Mouse (Mus musculus): ENCODE data around the gene Phf2. TPM values are rescaled to one million over a fixed set of nuclear protein-coding genes. Genes with fewer than 3 reads are reported as not detected.
A peak's percentile ranks its signal among the peaks of the same experiment; 100 is the strongest.

Phf2 gene
- total RNA-seq, 2 experiments from 2014 or later: 9.9 to 24.8 TPM

DNA sequence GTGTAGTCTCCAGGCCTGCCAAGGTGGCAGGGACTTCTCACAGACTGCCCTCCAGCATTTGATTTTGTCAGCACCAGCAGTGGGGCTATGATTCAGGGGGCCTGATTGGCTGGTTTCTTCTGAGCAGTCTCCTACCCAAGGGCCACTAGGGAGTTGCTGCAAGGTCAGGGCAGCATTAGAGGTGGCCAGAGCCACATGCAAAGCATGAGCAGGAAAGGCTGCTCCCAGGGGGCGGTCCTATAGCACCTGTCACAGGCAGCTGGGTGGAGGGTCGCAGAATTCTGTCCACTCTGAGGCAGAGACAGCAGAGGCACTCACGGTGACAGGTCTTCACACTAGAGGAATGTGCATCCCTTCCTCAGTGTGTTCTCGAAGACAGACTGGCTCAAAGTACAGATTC lies 12.1 kb downstream of the Phf2 start:
- ATAC-seq (ENCODE audit: poor library complexity, severe bottlenecking): no peak

DNA sequence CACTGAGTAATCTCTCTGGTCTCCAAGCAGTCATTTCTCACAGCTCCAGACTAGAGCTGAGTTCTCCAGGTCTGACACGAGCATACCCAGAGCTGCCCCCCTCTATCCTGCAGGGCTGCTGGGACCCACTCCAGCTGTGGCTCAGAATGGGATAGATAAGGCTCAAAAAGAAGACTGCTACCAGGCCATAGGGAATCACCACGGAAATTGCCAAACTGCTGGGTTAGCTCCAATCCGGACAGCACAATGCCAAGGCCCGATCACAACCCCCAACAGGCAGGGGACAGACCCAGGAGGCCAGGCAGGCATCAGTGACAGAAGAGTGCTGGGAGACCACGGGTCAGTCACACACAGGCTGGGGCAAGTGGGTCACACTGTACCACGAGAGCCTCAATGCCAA lies 12.9 kb downstream of the Phf2 start:
- no peak for ATAC-seq (ENCODE audit: poor library complexity, severe bottlenecking)

DNA sequence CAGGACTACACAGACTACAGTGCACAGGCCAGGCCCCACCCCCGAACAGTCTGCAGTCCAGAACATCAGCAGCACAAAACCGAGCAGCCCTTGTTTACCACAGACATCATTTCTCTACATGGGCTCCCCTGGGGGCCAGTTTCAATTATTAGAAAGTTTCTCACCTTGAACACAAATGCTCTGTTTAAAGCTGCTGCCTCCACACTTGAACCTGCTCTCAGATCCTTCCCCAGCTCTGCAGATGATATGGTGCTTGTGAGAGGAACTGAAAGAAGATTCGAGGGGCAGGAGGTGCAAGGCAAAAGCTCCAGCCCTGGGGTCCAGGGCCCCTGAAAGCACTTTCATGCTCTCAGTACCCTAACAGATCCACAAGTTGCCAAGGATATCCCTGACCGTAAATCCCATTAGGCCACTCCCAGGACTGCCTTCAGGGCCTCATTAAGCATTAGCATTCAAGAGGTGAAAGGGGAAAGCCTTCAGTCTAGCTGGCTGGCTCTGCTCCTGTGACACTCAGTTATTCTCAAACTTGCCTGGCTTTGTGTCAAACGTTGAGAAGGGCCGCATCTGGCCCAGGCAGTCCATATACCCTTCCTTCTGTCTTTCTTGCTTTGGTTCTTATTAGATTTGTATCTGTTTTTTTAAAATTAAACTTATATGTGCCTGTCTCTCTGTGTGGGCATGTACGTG lies 13.5 kb downstream of the Phf2 start:
- no peak for ATAC-seq (ENCODE audit: poor library complexity, severe bottlenecking)

DNA sequence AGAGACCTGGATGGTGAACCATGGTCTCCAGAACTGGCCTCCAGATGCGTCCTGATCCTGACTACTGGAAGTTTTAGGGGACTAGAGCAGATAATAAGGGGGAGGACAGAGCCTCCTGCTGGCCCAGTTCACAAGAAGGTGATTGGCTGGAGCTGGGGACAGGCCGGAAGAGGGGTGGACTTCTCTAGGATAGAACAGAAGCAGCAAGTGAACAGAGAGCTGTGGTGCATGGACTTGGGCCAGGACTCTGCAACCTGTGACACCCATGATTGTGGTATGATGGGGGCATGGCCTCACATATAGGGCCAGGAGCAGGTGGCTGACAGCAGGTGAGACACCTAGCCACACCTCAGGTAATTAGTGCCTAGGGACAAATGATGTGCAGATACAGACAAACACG lies 17.0 kb downstream of the Phf2 start:
- ATAC-seq (ENCODE audit: poor library complexity, severe bottlenecking): no peak

DNA sequence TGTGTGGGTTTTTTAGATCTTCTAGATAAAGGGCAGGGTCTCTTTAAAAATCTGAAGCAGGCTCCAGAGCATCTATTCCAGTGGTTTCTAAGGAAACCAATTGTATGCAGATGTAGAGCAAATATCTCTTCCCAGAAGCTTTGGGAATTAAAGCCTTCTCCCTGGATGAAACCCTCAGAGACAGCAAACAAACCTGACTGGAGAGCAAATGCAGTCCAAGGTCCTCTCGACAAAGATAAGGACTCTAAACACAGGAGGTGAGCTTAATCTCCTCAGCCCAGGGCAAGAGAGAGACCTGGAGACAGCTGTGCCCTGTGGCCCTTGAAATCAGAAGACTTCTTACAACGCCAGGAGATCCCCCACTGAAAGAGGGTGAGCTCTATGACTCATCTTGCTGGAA lies 17.4 kb downstream of the Phf2 start:
- ATAC-seq (ENCODE audit: poor library complexity, severe bottlenecking): no peak

DNA sequence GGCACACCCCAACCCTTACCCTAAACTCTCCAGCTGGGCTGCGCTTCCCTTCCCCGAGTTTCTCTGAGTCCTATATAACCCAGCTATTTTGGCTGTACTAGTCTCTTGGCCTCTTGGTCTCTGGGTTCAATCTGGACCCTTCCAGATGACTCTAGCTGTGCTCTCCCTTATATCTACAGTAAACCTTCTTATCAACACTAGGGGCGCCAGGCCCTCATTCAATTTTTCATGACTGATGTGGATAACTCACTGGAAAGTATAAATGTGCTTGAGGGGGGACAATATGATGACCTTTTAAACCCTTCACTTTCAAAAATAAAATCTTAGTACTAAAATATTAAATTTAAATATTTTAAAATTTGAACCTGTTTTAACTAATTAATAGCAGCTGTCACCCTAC lies 18.1 kb downstream of the Phf2 start:
- ATAC-seq (ENCODE audit: poor library complexity, severe bottlenecking): 0 out of 2 replicates have a peak, but pooled peaks have one; percentile 24

DNA sequence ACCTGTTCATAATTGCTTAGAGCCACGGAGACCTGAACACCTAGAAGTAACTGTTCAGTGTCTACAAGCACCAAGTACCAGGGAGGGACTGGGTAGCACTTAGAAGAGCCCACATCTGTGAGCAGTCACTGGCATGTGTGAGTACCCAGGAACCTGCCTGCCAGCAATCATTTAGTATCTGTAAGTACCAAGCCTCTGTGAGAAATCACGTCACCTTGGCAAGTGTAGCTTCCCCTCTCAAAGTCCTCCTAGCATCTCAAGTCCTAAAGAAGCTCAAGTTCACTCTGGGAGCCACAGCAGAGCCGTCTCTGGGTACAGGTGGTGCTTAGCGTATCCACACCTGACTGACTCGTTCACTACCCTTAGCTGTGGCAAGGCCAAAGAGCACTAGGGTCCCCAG lies 19.2 kb downstream of the Phf2 start:
- ATAC-seq (ENCODE audit: poor library complexity, severe bottlenecking): no peak

DNA sequence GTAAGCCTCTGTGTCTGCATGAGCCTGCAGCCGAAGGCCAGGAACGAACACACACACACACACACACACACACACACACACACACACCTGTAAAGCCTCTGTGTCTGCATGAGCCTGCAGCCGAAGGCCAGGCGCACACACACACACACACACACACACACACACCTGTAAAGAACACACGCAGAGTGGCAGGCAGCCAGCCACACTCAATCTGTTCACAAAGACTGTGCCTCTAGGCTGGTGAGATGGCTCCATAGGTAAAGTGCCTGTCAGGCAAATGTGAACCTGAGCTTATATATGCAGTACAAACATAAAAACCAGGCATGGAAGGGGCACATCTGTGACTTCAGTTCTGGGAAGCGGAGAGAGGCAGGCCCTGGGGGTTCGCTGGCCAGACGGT lies 20.1 kb downstream of the Phf2 start:
- ATAC-seq (ENCODE audit: poor library complexity, severe bottlenecking): no peak

DNA sequence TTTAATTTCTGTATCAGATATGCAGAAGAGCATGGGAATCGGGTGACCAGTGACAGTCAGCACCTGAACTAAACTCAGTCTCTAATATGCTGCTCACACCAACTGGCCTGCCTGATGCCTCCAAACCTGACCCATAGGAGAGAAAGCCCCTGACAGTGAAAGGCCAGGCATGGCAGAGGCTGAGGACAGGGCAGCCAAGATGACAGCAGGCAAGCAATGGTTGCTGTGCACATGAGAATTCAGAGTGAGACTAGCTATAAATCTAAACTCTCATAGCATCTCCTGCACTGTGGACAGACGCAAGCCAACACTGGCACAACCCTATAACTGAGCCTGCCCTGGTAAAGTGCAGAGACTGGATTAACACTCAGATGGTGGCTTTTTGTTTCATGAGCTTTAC lies 20.6 kb downstream of the Phf2 start:
- ATAC-seq (ENCODE audit: poor library complexity, severe bottlenecking): no peak

DNA sequence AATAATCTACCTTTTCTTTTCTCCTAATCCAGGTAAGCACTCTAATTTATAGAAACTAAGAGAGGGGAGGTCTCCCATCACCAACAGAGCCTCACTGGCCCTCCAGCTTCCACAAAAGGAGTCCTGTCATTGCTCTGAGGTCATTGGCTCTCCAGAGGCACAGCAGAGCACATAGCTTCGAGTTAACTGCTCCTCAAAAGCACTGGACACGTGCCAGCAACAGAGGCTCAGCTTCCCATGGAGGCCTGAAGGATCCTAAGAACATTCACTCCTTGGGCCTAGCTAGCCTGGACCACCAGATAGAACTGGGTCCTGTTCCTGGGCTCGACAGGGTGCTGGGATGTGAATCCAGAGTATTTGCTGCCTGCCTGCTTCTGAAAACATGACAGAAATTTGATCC lies 21.8 kb downstream of the Phf2 start:
- ATAC-seq (ENCODE audit: poor library complexity, severe bottlenecking): no peak

DNA sequence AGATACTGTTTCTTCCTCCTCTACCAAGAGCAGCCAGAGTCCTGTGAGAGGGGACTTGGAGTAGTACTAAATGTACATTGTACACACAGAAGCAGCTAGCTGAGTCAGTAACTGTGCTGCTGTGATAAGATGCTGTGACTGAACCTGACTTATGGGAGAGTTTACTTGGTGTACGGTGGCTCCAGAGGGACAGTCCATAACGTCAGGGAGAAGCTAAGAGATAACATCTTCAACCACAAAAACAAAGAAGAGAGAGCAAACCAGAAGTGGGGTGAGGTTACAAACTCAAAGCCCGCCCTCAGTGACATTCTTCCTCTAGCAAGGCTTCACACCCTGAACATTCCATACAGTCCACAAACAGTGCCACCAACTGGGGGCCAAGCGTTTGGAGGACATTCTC lies 25.6 kb downstream of the Phf2 start:
- ATAC-seq (ENCODE audit: poor library complexity, severe bottlenecking): no peak

DNA sequence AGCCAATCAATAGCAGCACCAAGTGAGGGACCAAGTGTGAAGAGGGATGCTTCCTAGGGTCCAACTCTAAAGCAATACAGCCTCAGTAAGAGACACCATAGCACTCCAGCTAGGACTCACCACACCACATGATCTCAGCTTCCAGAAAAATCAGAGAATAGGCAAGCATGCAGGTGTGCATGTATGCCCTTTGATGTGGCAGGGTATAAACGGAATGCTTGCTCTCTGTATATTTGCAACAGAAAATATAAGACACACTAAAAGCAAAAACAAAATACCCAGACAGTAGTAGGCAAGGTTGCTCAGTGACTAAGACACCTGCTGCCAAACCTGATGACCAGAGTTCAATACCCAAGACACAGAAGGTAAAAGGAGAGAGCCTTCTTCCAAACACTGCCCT lies 27.4 kb downstream of the Phf2 start:
- ATAC-seq (ENCODE audit: poor library complexity, severe bottlenecking): no peak

DNA sequence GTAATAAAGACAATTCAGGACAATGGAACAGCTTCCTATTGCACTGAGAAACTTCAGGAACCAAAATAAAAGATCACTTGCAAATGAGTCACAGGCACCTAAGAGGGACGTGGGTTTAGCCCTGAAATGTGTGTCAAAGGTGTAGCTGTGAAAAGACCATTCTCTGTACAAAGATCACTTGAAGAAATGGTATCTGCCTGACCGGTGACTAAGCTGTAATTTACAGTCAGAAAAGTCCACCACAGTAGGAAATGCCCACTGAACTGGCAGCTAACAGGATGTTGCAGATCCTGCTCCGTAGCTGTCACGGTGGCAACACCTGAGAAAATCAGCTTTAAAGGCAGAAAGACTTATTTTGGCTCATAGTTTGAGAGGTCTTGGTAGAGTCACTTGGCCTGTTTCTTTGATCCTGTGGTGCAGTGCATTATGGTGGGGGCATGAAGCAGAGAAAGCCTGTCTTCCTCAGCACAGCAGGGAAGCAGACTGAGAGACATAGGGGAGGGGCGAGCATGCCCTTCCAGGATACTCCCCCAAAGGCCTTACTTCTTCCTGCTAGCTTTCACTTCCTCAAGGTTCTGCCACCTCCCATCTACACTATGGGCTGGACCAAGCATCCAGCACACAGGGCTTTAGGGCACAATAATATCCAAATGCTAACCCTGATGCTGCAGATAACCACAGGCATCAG lies 28.9 kb downstream of the Phf2 start:
- peak; percentile 89 for ATAC-seq (ENCODE audit: poor library complexity, severe bottlenecking)

DNA sequence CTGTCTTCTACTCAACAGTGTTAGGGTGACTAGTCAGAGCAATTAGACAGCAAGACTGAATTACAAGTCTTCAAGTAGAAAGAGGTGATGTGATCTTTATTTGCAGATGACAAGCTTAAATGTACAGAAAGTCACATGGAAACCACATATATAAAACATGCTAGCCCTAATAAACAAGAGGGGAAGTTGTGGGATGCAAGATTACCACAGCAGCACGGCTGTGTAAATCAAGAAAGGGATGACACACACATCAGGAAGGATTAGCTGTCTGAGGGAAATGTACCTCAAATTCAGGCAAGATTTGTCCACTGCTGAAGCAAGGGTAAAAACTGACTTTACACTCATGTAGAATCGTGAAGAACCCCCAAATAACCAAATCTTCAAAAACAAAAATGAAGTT lies 32.6 kb downstream of the Phf2 start:
- ATAC-seq (ENCODE audit: poor library complexity, severe bottlenecking): peak; percentile 57

DNA sequence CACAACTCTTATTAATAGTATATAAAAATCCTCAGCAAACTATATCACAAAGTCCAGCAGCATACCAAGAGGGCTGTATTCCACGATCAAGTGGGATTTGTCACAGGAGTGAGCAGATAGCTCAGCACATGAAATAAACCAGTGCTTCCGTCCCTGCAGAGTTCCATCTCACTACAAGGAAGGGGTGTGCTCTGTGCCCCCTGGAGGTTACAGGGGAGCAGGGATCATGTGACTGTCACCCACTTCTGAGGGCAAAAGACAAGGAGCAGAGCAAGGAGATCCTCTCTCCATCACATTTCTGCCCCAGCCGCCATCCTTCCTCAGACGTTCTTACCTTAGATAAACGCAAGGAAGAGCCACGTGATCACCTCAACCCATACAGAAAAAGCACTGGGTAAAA lies 33.4 kb downstream of the Phf2 start:
- no peak for ATAC-seq (ENCODE audit: poor library complexity, severe bottlenecking)

DNA sequence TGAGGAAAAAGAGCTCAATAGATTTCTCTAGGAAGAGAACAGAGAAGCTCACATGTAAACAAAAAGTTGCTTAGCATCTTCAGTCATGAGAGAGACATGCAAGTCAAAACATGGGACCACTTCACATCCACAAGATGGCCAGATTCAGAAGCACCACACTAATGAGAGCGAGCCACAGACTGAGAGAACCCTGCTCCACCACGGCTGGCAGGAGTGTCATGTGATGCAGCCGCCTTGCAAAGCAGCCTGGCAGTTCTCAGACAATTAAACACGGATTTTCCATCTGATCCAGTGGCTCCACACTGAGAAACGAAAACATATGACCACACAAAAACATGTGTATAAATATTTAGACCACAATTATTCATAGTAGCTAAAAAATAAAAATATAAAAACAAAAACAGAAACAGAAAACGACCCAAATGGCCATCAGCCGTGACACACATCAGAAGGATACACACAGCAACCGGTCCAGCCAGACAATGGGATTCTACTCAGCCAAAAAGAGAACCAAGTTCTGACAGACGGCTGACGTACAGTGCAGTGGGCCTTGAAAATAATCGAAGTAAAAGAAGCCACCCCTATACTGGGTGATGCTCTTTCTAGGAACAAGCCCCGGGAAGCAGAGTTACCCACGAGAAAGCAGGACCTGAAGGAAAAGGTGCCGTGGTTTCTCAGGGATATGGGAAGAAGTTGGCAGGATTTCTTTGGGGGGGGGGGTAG lies 40.2 kb downstream of the Phf2 start:
- ATAC-seq (ENCODE audit: poor library complexity, severe bottlenecking): no peak

DNA sequence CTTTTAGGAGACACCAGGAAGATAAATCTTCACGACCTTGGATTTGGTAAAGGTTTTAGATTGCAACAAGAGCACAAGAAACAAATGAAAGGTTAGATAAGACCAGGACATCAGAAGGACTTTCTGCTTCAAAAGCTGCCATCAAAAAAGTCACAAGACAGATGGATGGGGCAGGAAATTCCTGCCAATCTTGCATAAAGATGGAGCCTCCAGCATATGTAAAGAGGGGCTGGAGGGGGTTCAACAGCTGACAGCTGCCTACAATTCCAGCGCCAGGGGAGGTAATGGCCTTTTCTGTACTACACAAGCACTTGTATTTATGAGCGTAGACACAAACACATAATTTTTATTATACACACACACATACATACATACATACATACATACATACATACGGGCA lies 41.1 kb downstream of the Phf2 start:
- ATAC-seq (ENCODE audit: poor library complexity, severe bottlenecking): no peak

DNA sequence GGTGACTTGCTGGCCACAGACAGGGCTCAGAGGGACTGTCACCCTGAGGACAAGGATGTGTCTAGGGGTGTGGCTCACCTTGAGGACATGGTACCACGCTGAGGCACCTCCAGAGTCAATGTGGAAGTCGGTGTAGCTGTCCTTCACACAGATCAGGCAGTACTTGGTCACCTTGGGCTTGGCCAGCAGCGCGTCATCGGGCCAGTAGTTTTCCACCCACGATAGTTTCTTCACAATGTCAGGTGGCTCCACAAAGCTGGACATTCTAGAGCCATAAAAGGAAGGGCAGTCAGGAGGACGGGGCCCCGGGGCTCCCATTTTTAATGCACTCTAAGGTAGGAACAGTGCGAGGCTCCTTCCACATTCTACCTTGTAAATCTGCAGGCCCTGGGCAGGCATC lies 48.0 kb downstream of the Phf2 start:
- ATAC-seq (ENCODE audit: poor library complexity, severe bottlenecking): no peak

DNA sequence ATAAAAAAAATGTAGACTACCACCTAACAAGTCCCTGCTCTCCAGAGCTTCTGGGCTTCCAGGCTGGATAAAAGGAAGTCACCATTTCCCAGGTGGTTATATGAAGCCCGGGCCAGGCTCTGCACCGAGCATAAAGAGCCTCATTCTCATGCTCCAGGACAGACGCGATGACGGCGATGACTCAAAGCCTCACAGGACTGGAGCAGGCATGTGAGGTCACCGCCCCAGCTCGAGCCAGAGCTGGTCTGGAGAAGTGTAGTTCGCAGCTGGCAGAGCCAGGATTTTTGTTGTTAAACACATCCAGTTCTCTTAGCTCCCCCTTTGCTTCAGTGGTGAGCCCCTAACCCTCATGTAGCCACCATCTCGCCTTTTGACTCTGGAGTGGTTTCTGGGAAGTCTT lies 48.6 kb downstream of the Phf2 start:
- ATAC-seq (ENCODE audit: poor library complexity, severe bottlenecking): no peak

DNA sequence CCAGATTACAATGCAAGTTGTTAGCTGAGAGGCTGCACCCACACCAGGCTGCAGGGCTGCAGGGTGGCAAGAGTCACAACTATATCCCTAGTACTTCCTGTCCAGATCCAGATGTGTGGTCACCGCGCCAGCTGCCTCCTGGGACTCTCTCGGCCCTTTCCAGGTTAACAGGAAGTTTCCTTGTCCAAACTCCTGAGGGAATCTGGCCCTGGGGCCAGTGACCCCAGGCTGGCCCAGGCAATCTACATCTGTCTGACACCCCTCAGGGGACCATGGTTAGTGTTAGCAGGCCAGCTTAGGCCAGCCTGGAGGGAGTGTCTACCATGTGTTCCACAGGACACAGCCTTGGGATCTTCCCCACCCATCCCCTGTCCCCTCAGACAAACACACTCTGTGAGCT lies 51.8 kb downstream of the Phf2 start:
- ATAC-seq (ENCODE audit: poor library complexity, severe bottlenecking): no peak

DNA sequence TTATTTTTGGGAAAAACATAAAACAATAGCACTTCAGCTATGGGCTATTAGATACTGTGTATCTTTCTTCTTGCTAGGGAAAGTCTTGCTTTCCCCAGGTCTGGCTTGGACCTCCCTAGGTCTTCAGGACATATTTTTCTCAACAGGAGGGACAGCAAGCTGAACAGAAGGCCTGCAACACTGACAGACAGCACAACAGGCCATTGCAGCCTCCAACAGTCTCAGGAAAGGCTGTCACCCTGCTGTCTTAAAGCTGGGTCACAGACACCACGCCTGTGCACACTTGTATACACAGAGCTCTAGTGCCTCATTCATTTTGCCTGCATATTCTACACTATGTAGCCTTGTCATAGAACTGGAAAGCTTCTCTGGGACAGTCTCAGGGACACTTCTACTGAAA lies 56.5 kb downstream of the Phf2 start:
- ATAC-seq (ENCODE audit: poor library complexity, severe bottlenecking): no peak

DNA sequence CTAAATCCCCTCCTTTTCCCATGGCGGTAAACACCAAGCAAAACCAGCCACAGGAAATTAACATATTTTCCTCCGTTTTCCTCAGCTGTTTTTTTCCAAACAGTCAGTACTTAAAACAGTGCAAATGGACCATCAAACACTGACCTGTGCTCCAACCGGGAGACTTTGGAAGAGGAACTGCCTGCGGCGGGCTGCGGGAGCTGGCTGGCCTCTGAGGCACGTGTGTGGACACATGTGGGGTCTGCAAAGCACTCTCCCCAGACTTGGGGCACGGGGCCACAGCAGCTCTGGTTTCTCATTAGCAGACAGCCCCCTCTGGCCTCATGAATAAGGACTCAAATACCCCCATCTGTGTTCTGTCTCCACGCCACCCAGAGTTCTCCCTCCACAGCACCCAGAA lies 59.9 kb downstream of the Phf2 start:
- no peak for ATAC-seq (ENCODE audit: poor library complexity, severe bottlenecking)
